Mouse (Mus musculus) megakaryocyte, adult 5-6 weeks (primary cell): ENCODE measurements around the gene As3mt. TPM values are rescaled to one million over a fixed set of nuclear protein-coding genes. Genes with fewer than 3 reads are reported as not detected.
A peak's percentile ranks its signal among the peaks of the same experiment; 100 is the strongest.

Experiments used
- ATAC-seq: 2 replicates; pipeline ENCODE4 v1.8.0; 2016; ENCODE audit warnings: mild to moderate bottlenecking, inconsistent platforms; ENCODE audit not compliant: poor library complexity, severe bottlenecking
- total RNA-seq, 2 experiments: library from RNA; stranded (forward) in 1 of 2; stranded (reverse) in 1 of 2; fragments of 153-499, 151-499 nt in 1 of 2; fragments of 221-1000, 200-1000 nt in 1 of 2; gene quantifications; 2 replicates each; pipeline versions ENCODE4 v1.2.3 to v1.2.4; 2015 to 2017

As3mt gene
- total RNA-seq (2015): 10.5 and 11.1 TPM in 2 replicates
- 20.5 and 21.0 TPM in 2 replicates for total RNA-seq (2017)

- peak; percentile 56; the same call in 1 of the 2 replicates for ATAC-seq
These were observed at the start of gene As3mt for GRCm38 (mm10) chr19:46707296-46708151. Gene As3mt, plus strand, starts transcription at chr19:46707458.

GRCm38 (mm10) chr19:46658348-46658747, 48.9 kb upstream of the As3mt start:
- no peak for ATAC-seq

GRCm38 (mm10) chr19:46658851-46659250, 48.4 kb upstream of the As3mt start:
- ATAC-seq: no peak

GRCm38 (mm10) chr19:46661511-46661910, 45.7 kb upstream of the As3mt start:
- ATAC-seq: no peak

GRCm38 (mm10) chr19:46662214-46662613, 45.0 kb upstream of the As3mt start:
- peak; percentile 63 for ATAC-seq

- ATAC-seq: no peak
These were observed 44.5 kb upstream of the As3mt start for GRCm38 (mm10) chr19:46662784-46663183.

GRCm38 (mm10) chr19:46665474-46665873, 41.8 kb upstream of the As3mt start:
- no peak for ATAC-seq

- ATAC-seq: no peak
These were observed 40.0 kb upstream of the As3mt start for GRCm38 (mm10) chr19:46667300-46667699.

GRCm38 (mm10) chr19:46668263-46668662, 39.0 kb upstream of the As3mt start:
- no peak for ATAC-seq

- ATAC-seq: no peak
These were observed 37.5 kb upstream of the As3mt start for GRCm38 (mm10) chr19:46669802-46670201.

GRCm38 (mm10) chr19:46670691-46671090, 36.6 kb upstream of the As3mt start:
- peak; percentile 77 for ATAC-seq

- no peak for ATAC-seq
These were observed 34.4 kb upstream of the As3mt start, which contains the start of gene Cyp17a1 for GRCm38 (mm10) chr19:46672766-46673418. Gene Cyp17a1, minus strand, starts transcription at chr19:46673172.

- ATAC-seq: no peak
These were observed 31.6 kb upstream of the As3mt start for GRCm38 (mm10) chr19:46675641-46676040.

GRCm38 (mm10) chr19:46679720-46680383, 27.4 kb upstream of the As3mt start:
- no peak for ATAC-seq

- peak; percentile 99 for ATAC-seq
These were observed 17.5 kb upstream of the As3mt start, which contains the start of gene Borcs7 for GRCm38 (mm10) chr19:46689460-46690372. Gene Borcs7, plus strand, starts transcription at chr19:46689906.

GRCm38 (mm10) chr19:46690387-46690786, 16.9 kb upstream of the As3mt start:
- no peak for ATAC-seq

GRCm38 (mm10) chr19:46691078-46691477, 16.2 kb upstream of the As3mt start:
- no peak for ATAC-seq

GRCm38 (mm10) chr19:46693146-46693545, 14.1 kb upstream of the As3mt start:
- ATAC-seq: no peak

- no peak for ATAC-seq
These were observed 10.8 kb upstream of the As3mt start for GRCm38 (mm10) chr19:46696482-46696881.

GRCm38 (mm10) chr19:46696943-46697342, 10.3 kb upstream of the As3mt start:
- ATAC-seq: no peak
